ENCODE assay signal across 8 mouse cellular contexts in genomic region chr11:18749265-18750079, GRCm38 (mm10).
DNase-seq lines count a peak whose midpoint lies in the region; ATAC-seq lines count a peak whose summit lies in the region.

No protein-coding gene starts in this region.

- H3K4me2 ChIP-seq in forebrain, embryonic 12.5 days: no peak overlapping the region
- H3K4me2 ChIP-seq in forebrain, embryonic 15.5 days (replicated peaks): no peak overlapping the region
- H3K4me2 ChIP-seq in hindbrain, embryonic 12.5 days (replicated peaks): no peak overlapping the region; the same call in 1 of the 2 replicates
- H3K4me2 ChIP-seq in midbrain, embryonic 15.5 days: no peak overlapping the region

- H3K36me3 ChIP-seq in forebrain, embryonic 12.5 days (replicated peaks): no peaks in the 10 kb centered on the region
- H3K36me3 ChIP-seq in forebrain, embryonic 15.5 days: no peaks in the 10 kb centered on the region
- H3K36me3 ChIP-seq in hindbrain, embryonic 12.5 days: no peaks in the 10 kb centered on the region
- H3K36me3 ChIP-seq in midbrain, embryonic 15.5 days (replicated peaks): no peaks in the 10 kb centered on the region

- no peak overlapping the region for H3K27ac ChIP-seq in forebrain, embryonic 12.5 days
- no peak overlapping the region for H3K27ac ChIP-seq in forebrain, embryonic 15.5 days (replicated peaks)
- peak overlapping the region; percentile 86 for H3K27ac ChIP-seq in hindbrain, embryonic 12.5 days
- no peak overlapping the region for H3K27ac ChIP-seq in midbrain, embryonic 15.5 days

- H3K9me3 ChIP-seq in forebrain, embryonic 12.5 days: no peaks in the 10 kb centered on the region
- H3K9me3 ChIP-seq in forebrain, embryonic 15.5 days: no peaks in the 10 kb centered on the region
- H3K9me3 ChIP-seq in hindbrain, embryonic 12.5 days (replicated peaks): no peaks in the 10 kb centered on the region
- no peaks in the 10 kb centered on the region for H3K9me3 ChIP-seq in midbrain, embryonic 15.5 days

- ATAC-seq in forebrain, embryonic 12.5 days (ENCODE audit: low FRiP score): peak; percentile 5; the same call in 1 of the 2 replicates
- ATAC-seq in forebrain, embryonic 15.5 days (replicated peaks): no peak
- peak; percentile 30; the same call in 1 of the 2 replicates for ATAC-seq in hindbrain, embryonic 12.5 days (ENCODE audit: low FRiP score)
- ATAC-seq in midbrain, embryonic 15.5 days (replicated peaks): 0 out of 2 replicates have a peak, but pooled peaks have one; percentile 4

- peak; percentile 73 to 75 for DNase-seq in cerebellum, postnatal 10 days
- no peak for DNase-seq in MN1 (ENCODE audit: low spot score)
- DNase-seq in yolk sac, embryonic 10.5 days (ENCODE audit: low spot score): no peak
- DNase-seq in thymus, postnatal 10 days (ENCODE audit: low spot score in 2 of 2): no peak

- H3K27me3 ChIP-seq in forebrain, embryonic 12.5 days: peaks cover 15% of the 10 kb centered on the region
- H3K27me3 ChIP-seq in forebrain, embryonic 15.5 days: peaks cover 9% of the 10 kb centered on the region; the same call in 1 of the 2 replicates
- no peaks in the 10 kb centered on the region for H3K27me3 ChIP-seq in hindbrain, embryonic 12.5 days
- no peaks in the 10 kb centered on the region; the same call in 1 of the 2 replicates for H3K27me3 ChIP-seq in midbrain, embryonic 15.5 days (replicated peaks)

- 29% methylated on average over 9 of the region's 9 CpGs for WGBS in forebrain, embryonic 12.5 days
- WGBS in forebrain, embryonic 15.5 days: 35% methylated on average over 9 of the region's 9 CpGs
- 26% methylated on average over 9 of the region's 9 CpGs for WGBS in hindbrain, embryonic 12.5 days
- whole genome bisulfite sequencing in midbrain, embryonic 15.5 days: 36% methylated on average over 9 of the region's 9 CpGs

- H3K4me1 ChIP-seq in forebrain, embryonic 12.5 days: peaks cover 69% of the 10 kb centered on the region
- peaks cover 57% of the 10 kb centered on the region for H3K4me1 ChIP-seq in forebrain, embryonic 15.5 days
- peaks cover 66% of the 10 kb centered on the region for H3K4me1 ChIP-seq in hindbrain, embryonic 12.5 days
- H3K4me1 ChIP-seq in midbrain, embryonic 15.5 days: peaks cover 44% of the 10 kb centered on the region

- H3K9ac ChIP-seq in forebrain, embryonic 12.5 days: no peak overlapping the region
- H3K9ac ChIP-seq in forebrain, embryonic 15.5 days (replicated peaks): no peak overlapping the region
- 0 out of 2 replicates have a peak overlapping the region, but pooled peaks have one; percentile 1 for H3K9ac ChIP-seq in hindbrain, embryonic 12.5 days
- no peak overlapping the region for H3K9ac ChIP-seq in midbrain, embryonic 15.5 days

- H3K4me3 ChIP-seq in forebrain, embryonic 12.5 days (replicated peaks): no peak overlapping the region
- no peak overlapping the region for H3K4me3 ChIP-seq in forebrain, embryonic 15.5 days
- no peak overlapping the region for H3K4me3 ChIP-seq in hindbrain, embryonic 12.5 days
- H3K4me3 ChIP-seq in midbrain, embryonic 15.5 days: no peak overlapping the region

Comparison
In these comparisons a context has a peak if more than half of its experiments do, and no peak if none do; other contexts are left out.
1. DNase-seq: peak in cerebellum, postnatal 10 days (2 of 2); none in MN1 (single experiment), yolk sac, embryonic 10.5 days (single experiment) and thymus, postnatal 10 days (0 of 2).